Mouse (Mus musculus): ENCODE results near the gene Bmpr1b.

DNA sequence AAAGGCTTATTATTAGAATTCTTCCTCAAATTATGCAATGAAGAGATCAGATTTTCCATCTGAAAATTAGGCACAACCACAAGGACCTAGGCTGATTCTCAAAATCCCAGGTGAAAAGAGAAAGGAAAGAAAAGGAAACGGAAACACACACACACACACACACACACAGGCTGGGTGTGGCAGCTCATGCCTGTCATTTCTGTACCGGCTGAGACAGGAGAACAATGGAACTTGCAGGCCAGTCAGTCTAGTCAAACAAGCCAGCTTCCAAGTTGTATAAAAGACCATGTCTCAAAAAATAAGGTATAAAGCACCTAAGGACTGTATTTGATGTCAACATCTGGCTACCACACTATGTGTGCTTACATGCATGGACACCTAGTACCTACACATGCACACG, 7.8 kb downstream of the Bmpr1b start:
- TF ChIP-seq HCFC1 (IDR thresholded peaks at IDR 0.05; ENCODE audit: borderline replicate concordance, insufficient read depth, low read length) (no peak), CHD2 (IDR thresholded peaks at IDR 0.05; ENCODE audit: low read depth, low read length) (no peak)
